Mouse (Mus musculus): ENCODE measurements around the gene Klrd1. TPM values are rescaled to one million over a fixed set of nuclear protein-coding genes. Genes with fewer than 3 reads are reported as not detected.

Gene Klrd1
- total RNA-seq, 2 experiments from 2014 or later, result not detected

Other genes with a start within 250 kb of the Klrd1 start
- under 1 TPM in 1 of 2 experiments, not detected in 1; 0.46 TPM for gene Clec12a, start 249.1 kb upstream of the Klrd1 start, total RNA-seq (2021)
- not detected for gene Clec12b, start 205.9 kb upstream of the Klrd1 start, total RNA-seq (2021)
- not detected for gene Clec1b, start 194.5 kb upstream of the Klrd1 start, total RNA-seq (2021)
- not detected for gene Clec9a, start 182.9 kb upstream of the Klrd1 start, total RNA-seq (2021)
- gene Clec1a, start 139.8 kb upstream of the Klrd1 start, total RNA-seq (2021), result 1 to 10 TPM; 2.4 to 2.5 TPM
- gene Olr1, start 84.6 kb upstream of the Klrd1 start, total RNA-seq (2021), result not detected
- gene Tmem52b, start 79.2 kb upstream of the Klrd1 start, total RNA-seq (2021), result not detected
- 10 to 100 TPM; 38.2 to 41.9 TPM for gene Gabarapl1, start 58.6 kb upstream of the Klrd1 start, total RNA-seq (2021)
- gene Klre1, start 13.9 kb upstream of the Klrd1 start, total RNA-seq (2021), result not detected
- gene Klrk1, start 32.1 kb downstream of the Klrd1 start, total RNA-seq (2021), result not detected
- gene Klrc3, start 51.6 kb downstream of the Klrd1 start, total RNA-seq (2021), result not detected
- not detected for gene Klrc2, start 68.9 kb downstream of the Klrd1 start, total RNA-seq (2021)
- not detected for gene Klrc1, start 87.2 kb downstream of the Klrd1 start, total RNA-seq (2021)
- not detected for gene Klri1, start 125.3 kb downstream of the Klrd1 start, total RNA-seq (2021)
- gene Klri2, start 148.7 kb downstream of the Klrd1 start, total RNA-seq (2021), result not detected
- not detected for gene Gm156, start 192.5 kb downstream of the Klrd1 start, total RNA-seq (2021)